Mouse (Mus musculus) cerebellum, adult 2 months (tissue): Measurements from ENCODE around the gene Med23. TPM values are rescaled to one million over a fixed set of nuclear protein-coding genes. Genes with fewer than 3 reads are reported as not detected.

ENCODE experiments used
- DNase-seq, 2 experiments: peaks; one replicate each; pipeline ENCODE4 v3.0.0; 2021
- H3K27ac ChIP-seq: fragments of 200-500 bp; 2 replicates; pipeline ENCODE4 v1.5.1; 2012; ENCODE audit warnings: low read length, control low read depth, inconsistent platforms; ENCODE audit not compliant: insufficient read depth
- H3K27me3 ChIP-seq: fragments of 200-500 bp; 2 replicates; pipeline ENCODE4 v1.6.1; 2012; ENCODE audit warnings: inconsistent platforms, mild to moderate bottlenecking, low read length, moderate library complexity; ENCODE audit not compliant: control insufficient read depth, insufficient read depth
- H3K4me1 ChIP-seq: fragments of 200-500 bp; 2 replicates; pipeline ENCODE4 v1.6.1; 2011; ENCODE audit warnings: low read length; ENCODE audit not compliant: control insufficient read depth, insufficient read depth
- H3K4me3 ChIP-seq: fragments of 200-500 bp; replicated peaks from 2 replicates; pipeline ENCODE3; 2011; ENCODE audit warnings: mild to moderate bottlenecking, low read depth, low read length, control low read depth; ENCODE audit not compliant: insufficient read depth
- CTCF ChIP-seq: fragments of 200-500 bp; IDR thresholded peaks from 2 replicates; pipeline ENCODE4 v1.5.1; 2011; ENCODE audit warnings: low read depth, mild to moderate bottlenecking, control low read depth, low read length, moderate library complexity, borderline replicate concordance; ENCODE audit not compliant: insufficient read depth
- POLR2A ChIP-seq: fragments of 200-500 bp; IDR thresholded peaks from 2 replicates; pipeline ENCODE4 v1.6.1; 2011; ENCODE audit warnings: low read length, control low read depth, borderline replicate concordance; ENCODE audit not compliant: insufficient read depth
- WGBS: fragments of 180-500 bp; shearing (Covaris S2); methylation state at CpG from one replicate; pipeline ENCODE4 v1.1.7; 2018; 5-methylcytosine and 5-hydroxymethylcytosine counted together
- polyA plus RNA-seq: library from polyadenylated mRNA; depleted of rRNA; stranded (reverse); fragments of >200 nt; gene quantifications from 2 replicates; pipeline ENCODE4 v1.2.3, GENCODE M21; 2012

The Med23 gene
- polyA plus RNA-seq, 1 experiment = 32.1 TPM

DNA sequence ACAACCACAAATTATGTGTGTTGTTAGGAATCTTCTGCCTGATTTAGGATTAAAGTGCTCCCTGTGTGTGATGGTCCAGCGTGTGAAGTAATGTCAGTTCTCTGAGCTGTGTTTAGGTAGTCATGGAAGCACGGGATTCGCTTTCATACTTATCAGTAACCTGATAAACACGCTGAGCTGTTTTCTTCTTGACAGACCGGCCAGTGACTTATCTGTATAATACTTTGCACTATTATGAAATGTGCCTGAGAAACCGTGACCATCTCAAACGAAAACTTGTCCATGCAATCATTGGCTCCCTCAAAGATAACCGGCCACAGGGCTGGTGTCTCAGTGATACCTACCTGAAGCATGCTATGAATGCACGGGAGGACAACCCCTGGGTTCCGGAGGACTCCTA is 35.8 kb downstream of the Med23 start:
- H3K4me3 ChIP-seq = no peak overlapping the region
- no peaks in the 10 kb centered on the region; the same call in 1 of the 2 replicates for H3K4me1 ChIP-seq
- 96% methylated on average over 10 of the region's 10 CpGs for WGBS
- H3K27me3 ChIP-seq = no peaks in the 10 kb centered on the region
- DNase-seq = no peak
- no peak overlapping the region for H3K27ac ChIP-seq
- TF ChIP-seq CTCF (no peak), POLR2A (no peak)

DNA sequence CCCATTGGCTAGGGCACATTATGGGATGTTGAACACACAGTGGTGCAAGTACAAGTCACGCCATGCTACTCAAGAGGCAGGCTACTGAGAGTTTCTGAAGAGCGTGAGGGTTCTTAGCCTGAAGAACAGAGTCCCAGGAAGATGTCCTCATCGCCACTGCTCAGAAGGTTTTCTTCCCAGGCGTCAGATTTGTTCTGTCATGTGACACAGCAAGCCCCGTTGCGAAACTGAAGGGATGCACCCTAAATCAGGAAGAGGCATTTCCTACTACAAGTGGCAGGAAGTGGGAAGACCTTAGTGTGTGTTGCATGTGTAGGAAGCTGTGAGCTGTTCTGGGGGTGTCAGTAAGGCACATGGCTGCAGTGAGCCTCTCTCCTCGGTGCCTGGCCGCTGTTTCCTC is 41.4 kb downstream of the Med23 start:
- no peak overlapping the region for H3K27ac ChIP-seq

DNA sequence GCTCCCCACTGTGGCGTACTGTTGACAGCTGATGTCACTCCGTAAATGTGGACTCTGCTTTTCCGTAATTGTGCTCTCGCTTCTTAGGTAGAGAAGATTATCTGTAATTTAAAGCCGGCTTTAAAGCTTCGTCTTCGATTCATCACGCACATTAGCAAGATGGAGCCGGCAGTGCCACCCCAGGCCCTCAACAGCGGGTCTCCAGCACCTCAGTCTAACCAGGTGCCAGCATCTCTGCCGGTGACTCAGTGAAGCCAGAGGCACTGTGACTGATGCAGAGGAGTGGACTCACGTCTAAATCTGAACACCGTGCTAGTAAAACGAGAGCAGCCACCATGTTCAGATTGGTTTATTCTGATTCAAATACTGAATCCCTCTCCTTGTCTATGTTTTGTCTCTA is 42.8 kb downstream of the Med23 start:
- H3K27me3 ChIP-seq = no peaks in the 10 kb centered on the region
- H3K4me1 ChIP-seq = no peaks in the 10 kb centered on the region; the same call in 1 of the 2 replicates
- no peak for DNase-seq
- WGBS = 85% methylated on average over 14 of the region's 14 CpGs
- no peak overlapping the region for H3K27ac ChIP-seq
- no peak overlapping the region for H3K4me3 ChIP-seq
- TF ChIP-seq POLR2A = no peak
- TF ChIP-seq CTCF = no peak

More for the DNA sequence above, 41.4 kb downstream of the Med23 start:
- no peak for DNase-seq
- no peaks in the 10 kb centered on the region for H3K27me3 ChIP-seq
- TF ChIP-seq CTCF (no peak), POLR2A (no peak)
- WGBS = 92% methylated on average over 8 of the region's 8 CpGs
- H3K4me1 ChIP-seq = no peaks in the 10 kb centered on the region; the same call in 1 of the 2 replicates
- no peak overlapping the region for H3K4me3 ChIP-seq

DNA sequence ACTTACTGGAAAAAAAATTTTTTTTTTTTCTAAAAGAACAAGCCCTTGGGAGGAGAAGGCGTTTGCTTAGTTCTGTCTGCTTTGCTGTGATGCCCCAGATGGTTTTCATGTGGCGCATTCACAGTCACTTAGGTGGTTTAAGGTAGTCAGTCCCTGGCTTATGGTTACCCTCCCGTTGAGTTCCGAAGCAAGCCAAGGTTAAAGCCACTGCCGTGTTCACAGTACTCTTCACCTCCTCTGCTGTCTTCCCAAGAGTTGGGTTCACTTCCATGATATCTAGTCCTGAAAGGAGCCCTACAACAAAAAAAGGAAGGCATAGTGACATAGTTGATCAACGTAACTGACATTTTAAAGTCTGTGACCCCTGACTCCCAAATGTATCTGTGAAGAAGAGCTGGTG is 45.7 kb downstream of the Med23 start:
- 87% methylated on average over 6 of the region's 6 CpGs for WGBS
- no peak overlapping the region for H3K4me3 ChIP-seq
- no peaks in the 10 kb centered on the region for H3K27me3 ChIP-seq
- TF ChIP-seq CTCF = no peak
- TF ChIP-seq POLR2A = no peak
- no peaks in the 10 kb centered on the region for H3K4me1 ChIP-seq
- DNase-seq = no peak
- H3K27ac ChIP-seq = no peak overlapping the region

DNA sequence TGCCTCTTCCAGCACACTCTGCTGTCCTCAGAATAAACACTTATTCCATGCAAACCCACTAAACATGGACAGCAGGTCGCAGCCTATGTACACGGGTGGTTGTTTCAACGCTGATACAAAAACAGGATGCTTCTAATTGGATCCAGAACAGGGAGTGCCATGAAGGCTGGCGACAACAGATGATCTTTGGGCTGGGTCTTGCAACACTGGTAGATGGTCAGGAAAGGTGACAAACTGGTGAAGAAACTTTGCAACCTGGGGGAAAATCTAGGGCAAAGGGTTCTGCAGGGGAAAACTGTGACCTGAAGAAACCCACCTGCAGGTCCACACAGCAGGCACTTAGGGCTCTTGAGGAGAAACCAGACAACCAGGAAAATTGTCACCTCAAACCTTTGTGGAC is 53.2 kb downstream of the Med23 start:
- Histone ChIP-seq H3K27ac (no peak overlapping the region), H3K4me1 (no peaks in the 10 kb centered on the region), H3K4me3 (no peak overlapping the region), H3K27me3 (no peaks in the 10 kb centered on the region)
- no peak for TF ChIP-seq CTCF
- TF ChIP-seq POLR2A = no peak
- WGBS = 89% methylated on average over 4 of the region's 4 CpGs
- DNase-seq = no peak

DNA sequence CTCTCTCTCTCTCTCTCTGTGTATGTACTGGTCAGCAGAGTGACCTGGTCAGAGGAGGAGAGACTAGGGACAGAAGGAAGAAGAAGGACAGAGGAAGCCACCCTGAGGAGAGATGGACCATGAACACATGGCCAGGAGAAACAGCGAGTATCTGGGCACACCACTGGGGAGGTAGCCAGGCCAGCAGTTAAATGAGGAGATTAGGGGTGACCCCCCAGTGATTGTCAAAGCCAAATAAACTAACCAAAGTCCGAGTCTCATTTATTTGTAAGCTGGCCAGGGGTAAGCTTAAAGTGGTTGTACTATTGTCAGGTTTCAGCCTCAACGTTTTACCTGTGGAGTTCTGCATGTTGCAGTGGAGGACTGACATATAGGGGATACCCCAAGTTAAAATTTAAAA is 54.5 kb downstream of the Med23 start:
- 64% methylated on average over 3 of the region's 3 CpGs for WGBS
- TF ChIP-seq POLR2A = no peak
- TF ChIP-seq CTCF = no peak
- no peaks in the 10 kb centered on the region for H3K27me3 ChIP-seq

DNA sequence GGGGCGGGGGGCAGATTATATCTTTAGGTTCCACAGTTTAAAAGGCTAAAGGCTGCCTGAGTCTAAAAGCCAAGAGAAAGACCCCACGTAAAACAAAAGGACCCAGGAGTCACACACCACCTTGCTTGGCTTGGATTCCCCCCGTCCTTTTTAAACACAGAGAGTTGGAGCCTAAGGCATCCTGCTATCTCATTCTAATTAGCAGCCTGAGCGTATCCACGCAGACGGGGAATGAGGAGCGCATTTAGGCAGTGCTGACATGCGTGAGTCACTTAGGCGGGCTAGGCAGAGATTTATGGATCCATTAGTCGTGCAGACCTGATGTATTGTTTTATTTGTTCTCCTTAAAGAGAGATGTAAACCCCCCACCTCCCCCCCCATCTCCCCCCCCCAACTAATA is 56.6 kb downstream of the Med23 start:
- H3K27me3 ChIP-seq = no peaks in the 10 kb centered on the region
- DNase-seq = no peak
- 64% methylated on average over 10 of the region's 10 CpGs for WGBS
- H3K4me3 ChIP-seq = no peak overlapping the region
- no peaks in the 10 kb centered on the region for H3K4me1 ChIP-seq
- TF ChIP-seq CTCF = no peak
- no peak for TF ChIP-seq POLR2A
- no peak overlapping the region for H3K27ac ChIP-seq

More for the DNA sequence above, 54.5 kb downstream of the Med23 start:
- no peak for DNase-seq
- Histone ChIP-seq H3K27ac (no peak overlapping the region), H3K4me1 (no peaks in the 10 kb centered on the region), H3K4me3 (no peak overlapping the region)

DNA sequence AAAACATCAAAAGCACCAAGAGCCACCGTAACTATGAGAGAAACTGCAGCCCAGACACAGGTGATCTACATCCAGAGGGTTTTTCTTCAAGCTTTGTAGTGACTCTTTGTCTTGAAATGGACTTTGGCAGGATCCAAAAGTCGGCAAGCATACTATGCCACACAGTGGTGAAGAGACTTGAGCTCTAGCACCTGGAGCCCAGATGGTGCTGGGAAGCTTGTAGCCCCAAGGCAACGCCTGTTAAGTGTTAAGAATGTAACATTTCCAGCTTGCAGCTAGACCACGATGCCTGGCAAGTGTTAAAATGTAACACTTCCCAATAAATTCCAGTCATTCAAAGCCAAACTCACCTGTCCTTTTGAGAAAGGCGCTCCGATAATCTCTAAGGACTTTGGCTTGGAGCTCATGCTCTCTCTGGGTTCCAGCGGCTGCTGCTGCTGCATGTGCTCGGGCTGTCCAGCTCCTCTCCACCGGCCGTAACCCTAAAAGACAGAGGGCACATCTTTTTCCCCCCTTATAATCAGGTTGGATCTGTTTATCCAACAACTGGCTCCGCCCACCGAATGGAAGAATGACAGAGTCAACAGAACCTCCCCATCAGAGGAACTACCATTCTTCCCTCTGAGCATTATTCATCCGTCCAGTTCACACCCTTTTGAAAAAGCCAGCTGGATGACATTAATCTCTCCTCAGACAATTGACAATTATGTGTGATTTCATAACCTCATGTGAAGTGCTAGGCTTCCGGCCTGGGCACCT is 57.4 kb downstream of the Med23 start, which contains the start of gene Arg1:
Gene Arg1, minus strand, starts transcription at position 523 of the 759 bp plus-strand sequence.
- no peak within 1 kb of the TSS for H3K27ac ChIP-seq
- no peak for DNase-seq
- no peak for TF ChIP-seq POLR2A
- no peak for TF ChIP-seq CTCF
- WGBS = 79% methylated on average over 14 of the region's 14 CpGs
- no peaks in the 10 kb centered on the region for H3K4me1 ChIP-seq
- no peaks in the 10 kb centered on the region for H3K27me3 ChIP-seq
- H3K4me3 ChIP-seq = no peak within 1 kb of the TSS

DNA sequence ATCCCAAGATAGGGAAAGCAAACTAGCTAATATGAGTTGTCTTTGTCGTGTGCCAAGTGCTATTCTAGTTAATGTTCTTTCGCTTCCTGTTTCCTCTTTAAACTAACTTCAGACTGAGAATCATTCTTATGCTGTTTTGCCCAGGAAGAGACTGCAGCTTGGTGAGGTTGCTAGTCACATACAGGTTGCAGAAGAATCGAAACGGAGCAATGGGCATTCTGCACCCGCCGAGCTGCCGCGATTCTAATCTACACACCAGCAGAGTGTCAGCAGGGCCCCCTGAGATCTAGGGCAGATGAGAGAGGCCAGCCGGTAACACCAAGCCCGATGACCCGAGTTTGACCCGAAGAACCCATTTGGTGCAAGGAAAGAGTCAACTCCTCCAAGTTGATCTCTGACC is 58.3 kb downstream of the Med23 start:
- H3K4me1 ChIP-seq = no peaks in the 10 kb centered on the region
- WGBS = 65% methylated on average over 12 of the region's 12 CpGs
- no peak overlapping the region for H3K27ac ChIP-seq
- no peak overlapping the region for H3K4me3 ChIP-seq
- no peak for DNase-seq
- H3K27me3 ChIP-seq = no peaks in the 10 kb centered on the region
- TF ChIP-seq POLR2A (no peak), CTCF (no peak)
